25 mouse cellular contexts compared by ENCODE assay signal in genomic region chr17:85585779-85586178, GRCm38 (mm10). TPM values are rescaled to one million over a fixed set of nuclear protein-coding genes. Genes with fewer than 3 reads are reported as not detected.
"Had no signal": no experiment of that assay in that cellular context is flagged by ENCODE, and none has a peak within 500 bp of the region (broad histone marks: within the 10 kb centered on the region; RNA-seq: fewer than 3 reads in every experiment).

No protein-coding gene starts in this region.

- H3K4me2 ChIP-seq: lung, embryonic 15.5 days; midbrain, embryonic 12.5 days; neural tube, embryonic 13.5 days had no signal

- ATAC-seq: intestine, postnatal 0 days; midbrain, embryonic 16.5 days had no signal

- H3K4me3 ChIP-seq: layer of hippocampus, adult 2 months; lung, embryonic 15.5 days; midbrain, embryonic 12.5 days; myocyte; neural tube, embryonic 13.5 days had no signal

- H3K9me3 ChIP-seq: lung, embryonic 15.5 days; midbrain, embryonic 12.5 days; neural tube, embryonic 13.5 days had no signal

- H3K9ac ChIP-seq: lung, embryonic 15.5 days; midbrain, embryonic 12.5 days; neural tube, embryonic 13.5 days had no signal

- H3K27me3 ChIP-seq: lung, embryonic 15.5 days; neural tube, embryonic 13.5 days had no signal

- H3K27ac ChIP-seq: kidney, postnatal 0 days; layer of hippocampus, adult 2 months; lung, embryonic 15.5 days; neural tube, embryonic 13.5 days had no signal

- DNase-seq: kidney, adult 2 months; kidney, postnatal 25 days; layer of hippocampus, adult 9-11 months; lung, adult 18-20 months; lung, postnatal 10 days; lung, postnatal 36 days; thymus, adult 18-20 months; thymus, postnatal 36 days had no signal

- H3K36me3 ChIP-seq: lung, embryonic 15.5 days; midbrain, embryonic 12.5 days; neural tube, embryonic 13.5 days had no signal

- H3K4me1 ChIP-seq: lung, embryonic 15.5 days; neural tube, embryonic 13.5 days had no signal

RNA-seq across cellular contexts. Expression of gene Six3, which starts 27.6 kb away (rescaled TPM):
- total RNA-seq: monocyte, adult 5-6 weeks; neutrophil, adult 5-6 weeks had no signal
- polyA plus RNA-seq: intestine, postnatal 0 days; kidney, adult 2 months; kidney, embryonic 14.5 days; kidney, postnatal 0 days; large intestine, adult 2 months; limb, embryonic 11.5 days; lung, embryonic 15.5 days; myocyte; neural tube, embryonic 13.5 days; small intestine, adult 2 months; stomach, embryonic 16.5 days; testis, adult 2 months; urinary bladder, adult 2 months had no signal
